Mouse (Mus musculus) bone marrow, adult 2 months (tissue): ENCODE results near the gene Tet3. TPM values are rescaled to one million over a fixed set of nuclear protein-coding genes. Genes with fewer than 3 reads are reported as not detected.

ENCODE experiments used
- H3K27ac ChIP-seq: fragments of 200-500 bp; 2 replicates; pipeline ENCODE4 v1.5.1; 2012; ENCODE audit warnings: low read depth, mild to moderate bottlenecking, control low read depth, inconsistent platforms, low read length; ENCODE audit not compliant: control insufficient read depth, poor library complexity, insufficient read depth
- H3K4me1 ChIP-seq: fragments of 200-500 bp; 2 replicates; pipeline ENCODE4 v1.6.1; 2011; ENCODE audit warnings: low read length; ENCODE audit not compliant: control insufficient read depth, insufficient read depth
- H3K4me3 ChIP-seq: fragments of 200-500 bp; replicated peaks from 2 replicates; pipeline ENCODE3; 2011; ENCODE audit warnings: mild to moderate bottlenecking, low read depth, low read length, control low read depth; ENCODE audit not compliant: control insufficient read depth
- CTCF ChIP-seq: fragments of 200-500 bp; IDR thresholded peaks from 2 replicates; pipeline ENCODE4 v1.5.1; 2011; ENCODE audit warnings: low read length, control low read depth; ENCODE audit not compliant: control insufficient read depth, insufficient read depth
- POLR2A ChIP-seq: fragments of 200-500 bp; IDR thresholded peaks from 2 replicates; pipeline ENCODE4 v1.6.1; 2011; ENCODE audit warnings: low read depth, mild to moderate bottlenecking, control low read depth, low read length, borderline replicate concordance; ENCODE audit not compliant: control insufficient read depth
- WGBS: fragments of 180-500 bp; shearing (Covaris S2); methylation state at CpG from one replicate; pipeline ENCODE4 v1.1.7; 2018; 5-methylcytosine and 5-hydroxymethylcytosine counted together
- polyA plus RNA-seq: library from polyadenylated mRNA; stranded (reverse); fragments of >200 nt; gene quantifications from 2 replicates; pipeline ENCODE4 v1.2.4, GENCODE M21; 2011; ENCODE audit warnings: low replicate concordance; ENCODE audit not compliant: missing spikeins, insufficient read depth, insufficient read length

Gene Tet3
- polyA plus RNA-seq, 1 experiment, result 35.7 TPM

GRCm38 (mm10) chr6:83464011-83464410 lies 5.1 kb upstream of the Tet3 start:
- no peak for TF ChIP-seq POLR2A
- no peak for TF ChIP-seq CTCF
- Histone ChIP-seq H3K4me3 (no peak overlapping the region), H3K27ac (no peak overlapping the region), H3K4me1 (no peaks in the 10 kb centered on the region; the same call in 1 of the 2 replicates)

- 4% methylated on average over 32 of the region's 33 CpGs for WGBS
- H3K4me1 ChIP-seq, result peaks cover 11% of the 10 kb centered on the region
These were observed 1.7 kb downstream of the Tet3 start for GRCm38 (mm10) chr6:83456984-83457810.

GRCm38 (mm10) chr6:83456131-83456983 lies 2.5 kb downstream of the Tet3 start:
- WGBS, result under 1% methylated on average over 98 of the region's 105 CpGs
- peak overlapping the region; percentile 79 for H3K4me3 ChIP-seq
- peaks cover 11% of the 10 kb centered on the region for H3K4me1 ChIP-seq
- TF ChIP-seq CTCF (no peak), POLR2A (peak; percentile 55; the same call in 1 of the 2 replicates)
- peak overlapping the region; percentile 94 for H3K27ac ChIP-seq

More at GRCm38 (mm10) chr6:83456984-83457810, 1.7 kb downstream of the Tet3 start:
- Histone ChIP-seq H3K27ac (peak overlapping the region; percentile 94), H3K4me3 (peak overlapping the region; percentile 79)
- TF ChIP-seq POLR2A (no peak), CTCF (no peak)

GRCm38 (mm10) chr6:83455328-83456130 lies 3.4 kb downstream of the Tet3 start:
- Histone ChIP-seq H3K4me1 (peaks cover 15% of the 10 kb centered on the region), H3K27ac (peak overlapping the region; percentile 80), H3K4me3 (peak overlapping the region; percentile 79)
- no peak for TF ChIP-seq CTCF
- TF ChIP-seq POLR2A, result no peak
- WGBS, result 0% methylated on average over 41 of the region's 41 CpGs

- H3K27ac ChIP-seq, result peak overlapping the region; percentile 37; the same call in 1 of the 2 replicates
- TF ChIP-seq POLR2A (no peak), CTCF (no peak)
- WGBS, result 41% methylated on average over 11 of the region's 11 CpGs
- peaks cover 21% of the 10 kb centered on the region for H3K4me1 ChIP-seq
- no peak overlapping the region for H3K4me3 ChIP-seq
These were observed 5.2 kb downstream of the Tet3 start for GRCm38 (mm10) chr6:83453706-83454105.

- Histone ChIP-seq H3K4me3 (no peak overlapping the region), H3K27ac (peak overlapping the region; percentile 44), H3K4me1 (peaks cover 16% of the 10 kb centered on the region)
- WGBS, result 28% methylated on average over 9 of the region's 9 CpGs
- no peak for TF ChIP-seq CTCF
- TF ChIP-seq POLR2A, result no peak
These were observed 8.2 kb downstream of the Tet3 start for GRCm38 (mm10) chr6:83450451-83451303.

- no peak for TF ChIP-seq CTCF
- TF ChIP-seq POLR2A, result no peak
These were observed 9.4 kb downstream of the Tet3 start for GRCm38 (mm10) chr6:83449440-83449839.

More at GRCm38 (mm10) chr6:83449440-83449839, 9.4 kb downstream of the Tet3 start:
- Histone ChIP-seq H3K4me3 (no peak overlapping the region), H3K4me1 (peaks cover 19% of the 10 kb centered on the region), H3K27ac (no peak overlapping the region)
- WGBS, result 3% methylated on average over 3 of the region's 3 CpGs
